Mouse (Mus musculus) forebrain, embryonic 12.5 days (tissue): ENCODE results near the gene Cep131. TPM values are rescaled to one million over a fixed set of nuclear protein-coding genes. Genes with fewer than 3 reads are reported as not detected.

Source experiments
- microRNA counts: library from miRNA; unstranded; fragments of <30 nt; microRNA quantifications from one replicate; lab custom pipeline; 2017
- microRNA-seq: library from miRNA; unstranded; fragments of <30 nt; microRNA quantifications from one replicate; pipeline ENCODE4, GENCODE M21; 2017
- polyA plus RNA-seq: library from polyadenylated mRNA; unstranded; fragments of >200 nt; fragmentation: Nextera tagmentation; extraction: Ambion mirVana; gene quantifications from 2 replicates; pipeline ENCODE4 v1.2.1, GENCODE M21; 2016

Cep131 gene
- polyA plus RNA-seq, 1 experiment from 2014 or later, result 51.0 TPM

MicroRNA genes within 50 kb of the gene (microRNA counts, 519-probe panel; counts per million panel counts)
- 1,624 counts per million, percentile 7 among the panel's probes with 10 or more counts for microRNA mmu-miR-338-3p (lab: Ali Mortazavi, UCI)
- not detected for microRNA mmu-miR-338-5p (lab: Ali Mortazavi, UCI)

Small RNA genes lying within 50 kb of the gene (microRNA-seq; reads per million reads assigned to microRNA genes)
- gene Gm25948 (not detected), gene Mir3065 (not detected), gene Mir338 (not detected)

Other genes starting within 250 kb of the Cep131 start
- 100 TPM in 2 replicates for gene Chmp6, start 173.4 kb downstream of the Cep131 start, polyA plus RNA-seq
- 11.2 and 12.0 TPM in 2 replicates for gene Baiap2, start 144.1 kb downstream of the Cep131 start, polyA plus RNA-seq
- gene Aatk, start 39.7 kb downstream of the Cep131 start, polyA plus RNA-seq, result 6.1 and 7.6 TPM in 2 replicates
- gene Tepsin, start 11.9 kb upstream of the Cep131 start, polyA plus RNA-seq, result 17.3 and 20.9 TPM in 2 replicates
- gene Ndufaf8, start 12.1 kb upstream of the Cep131 start, polyA plus RNA-seq, result 52.5 and 62.0 TPM in 2 replicates
- 88.6 and 91.3 TPM in 2 replicates for gene Slc38a10, start 64.5 kb upstream of the Cep131 start, polyA plus RNA-seq
- 23.5 and 24.0 TPM in 2 replicates for gene Bahcc1, start 146.1 kb upstream of the Cep131 start, polyA plus RNA-seq